Mouse (Mus musculus): ENCODE measurements at regions not wholly inside any gene's neighbourhood (a gene's known extent, or its start where the extent isn't known, plus 50 kb on each side); places are given as distances from the start of the nearest gene placed in this dataset.
"Not testable (repeated sequence)": the region's sequence is repeated elsewhere in the genome, so short reads cannot be mapped to it uniquely, and the experiment has no call there.

- ATAC-seq, result peak; percentile 41
Observed at GRCm38 (mm10) chrX:50602461-50602875, 174.2 kb upstream of the Olfr1324 start.

GRCm38 (mm10) chrX:50600262-50600661 lies 172.0 kb upstream of the Olfr1324 start:
- not testable (repeated sequence) for ATAC-seq

- ATAC-seq, result peak; percentile 37
Observed at GRCm38 (mm10) chrX:50599780-50600179, 171.5 kb upstream of the Olfr1324 start.

GRCm38 (mm10) chrX:50597626-50598025 lies 169.3 kb upstream of the Olfr1324 start:
- not testable (repeated sequence) for ATAC-seq

- ATAC-seq, result peak; percentile 62
Observed at GRCm38 (mm10) chrX:50597105-50597504, 168.8 kb upstream of the Olfr1324 start.

GRCm38 (mm10) chrX:50594976-50595375 lies 166.7 kb upstream of the Olfr1324 start:
- ATAC-seq, result not testable (repeated sequence)

- no peak for ATAC-seq
Observed at GRCm38 (mm10) chrX:50591477-50591876, 163.2 kb upstream of the Olfr1324 start.

GRCm38 (mm10) chrX:50590673-50591341 lies 162.5 kb upstream of the Olfr1324 start:
- no peak for ATAC-seq

- ATAC-seq, result no peak
Observed at GRCm38 (mm10) chrX:50588892-50589291, 160.6 kb upstream of the Olfr1324 start.

- no peak for ATAC-seq
Observed at GRCm38 (mm10) chrX:50583741-50584580, 155.7 kb upstream of the Olfr1324 start.

- ATAC-seq, result no peak
Observed at GRCm38 (mm10) chrX:50580200-50580599, 151.9 kb upstream of the Olfr1324 start.

GRCm38 (mm10) chrX:50576824-50577223 lies 148.5 kb upstream of the Olfr1324 start:
- ATAC-seq, result no peak

GRCm38 (mm10) chrX:50572191-50573095 lies 144.1 kb upstream of the Olfr1324 start:
- not testable (repeated sequence) for ATAC-seq

- ATAC-seq, result no peak
Observed at GRCm38 (mm10) chrX:50569087-50569486, 140.8 kb upstream of the Olfr1324 start.

- no peak for ATAC-seq
Observed at GRCm38 (mm10) chrX:50566345-50566744, 138.0 kb upstream of the Olfr1324 start.

- ATAC-seq, result peak; percentile 47
Observed at GRCm38 (mm10) chrX:50565031-50565430, 136.7 kb upstream of the Olfr1324 start.

GRCm38 (mm10) chrX:50560915-50561314 lies 132.6 kb upstream of the Olfr1324 start:
- ATAC-seq, result no peak

GRCm38 (mm10) chrX:50550297-50550696 lies 122.0 kb upstream of the Olfr1324 start:
- no peak for ATAC-seq

- ATAC-seq, result no peak
Observed at GRCm38 (mm10) chrX:50549713-50550112, 121.4 kb upstream of the Olfr1324 start.

- ATAC-seq, result peak; percentile 75
Observed at GRCm38 (mm10) chrX:50537785-50538159, 109.5 kb upstream of the Olfr1324 start.

GRCm38 (mm10) chrX:50537122-50537784 lies 109.0 kb upstream of the Olfr1324 start:
- ATAC-seq, result peak; percentile 83

- no peak for ATAC-seq
Observed at GRCm38 (mm10) chrX:50504047-50504446, 75.7 kb upstream of the Olfr1324 start.
